Mouse (Mus musculus): ENCODE data around the gene Lmnb2. TPM values are rescaled to one million over a fixed set of nuclear protein-coding genes. Genes with fewer than 3 reads are reported as not detected.
A peak's percentile ranks its signal among the peaks of the same experiment; 100 is the strongest.

Gene Lmnb2
- polyA plus RNA-seq, 1 experiment from 2014 or later = 67.7 TPM

- H3K9ac ChIP-seq = peak overlapping the region; percentile 90
- WGBS = 69% methylated on average over 3 of the region's 3 CpGs
- no peaks in the 10 kb centered on the region for H3K9me3 ChIP-seq
- H3K4me2 ChIP-seq = peak overlapping the region; percentile 99
- H3K4me1 ChIP-seq = peaks cover 44% of the 10 kb centered on the region
- H3K27me3 ChIP-seq = no peaks in the 10 kb centered on the region
- no peak for ATAC-seq (ENCODE audit: low FRiP score)
- peak overlapping the region; percentile 90 for H3K4me3 ChIP-seq (replicated peaks)
- H3K36me3 ChIP-seq (replicated peaks) = peaks cover 23% of the 10 kb centered on the region
- H3K27ac ChIP-seq = no peak overlapping the region
These were observed 61.8 kb downstream of the Lmnb2 start for GRCm38 (mm10) chr10:80856267-80856666.

GRCm38 (mm10) chr10:80855749-80856073 lies 62.3 kb downstream of the Lmnb2 start:
- Histone ChIP-seq H3K4me2 (peak overlapping the region; percentile 99), H3K27ac (no peak overlapping the region), H3K9me3 (no peaks in the 10 kb centered on the region), H3K27me3 (no peaks in the 10 kb centered on the region), H3K4me3 (replicated peaks) (peak overlapping the region; percentile 90), H3K9ac (peak overlapping the region; percentile 90), H3K4me1 (peaks cover 44% of the 10 kb centered on the region), H3K36me3 (replicated peaks) (peaks cover 26% of the 10 kb centered on the region)
- ATAC-seq (ENCODE audit: low FRiP score) = 0 out of 2 replicates have a peak, but pooled peaks have one; percentile 4
- WGBS = 21% methylated on average over 11 of the region's 11 CpGs

DNA sequence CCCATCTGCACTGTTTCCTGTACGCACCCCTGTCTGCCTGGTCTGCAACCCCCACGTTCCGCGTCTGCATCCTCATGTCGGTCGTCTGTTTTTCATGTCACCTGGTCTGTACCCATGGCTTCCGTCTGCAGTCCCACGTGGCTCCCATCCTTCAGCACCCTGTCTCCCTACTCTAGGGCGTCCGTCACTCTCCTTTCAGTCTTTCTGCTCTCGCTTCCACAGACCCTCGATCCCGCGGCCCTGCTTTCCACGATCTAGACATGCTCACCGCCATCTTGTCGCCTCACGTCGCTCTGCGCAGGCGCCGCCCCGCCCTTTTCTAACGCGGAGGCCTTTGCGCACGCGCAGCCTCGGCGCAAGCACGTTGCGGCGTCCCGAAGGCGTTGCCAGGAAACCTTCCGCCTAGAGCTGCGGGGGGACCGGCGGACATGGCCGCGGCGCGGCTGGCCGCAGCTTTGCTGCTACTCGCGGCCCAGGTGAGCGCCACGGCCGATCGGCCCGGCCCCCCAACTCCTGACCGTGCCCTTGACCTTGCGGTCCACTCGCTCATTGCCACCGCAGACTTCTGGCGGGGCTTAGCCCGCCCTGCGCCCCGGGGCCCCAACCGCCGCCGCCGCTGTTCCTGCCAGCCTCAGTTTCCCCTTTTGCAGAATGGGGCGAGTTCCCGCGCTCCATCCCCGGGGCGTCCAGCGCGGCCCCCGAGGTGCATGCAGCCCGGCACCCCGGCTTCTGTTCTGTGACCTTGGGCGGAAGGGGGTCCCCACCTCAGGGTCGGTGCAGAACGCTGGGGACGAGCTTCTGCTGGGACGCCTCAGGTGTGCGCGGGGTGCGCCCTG lies 62.9 kb downstream of the Lmnb2 start, which contains the start of the genes Lsm7 and Sppl2b:
Gene Lsm7 (minus strand): TSS at position 297 of the 836 bp plus-strand sequence.
Gene Sppl2b (plus strand): TSS at position 363 of the 836 bp plus-strand sequence.
- Histone ChIP-seq H3K4me1 (peaks cover 44% of the 10 kb centered on the region), H3K27me3 (no peaks in the 10 kb centered on the region), H3K9me3 (no peaks in the 10 kb centered on the region), H3K4me3 (replicated peaks) (peak within 1 kb of the TSS; percentile 90), H3K4me2 (peak within 1 kb of the TSS; percentile 99), H3K9ac (peak within 1 kb of the TSS; percentile 90), H3K36me3 (replicated peaks) (peaks cover 32% of the 10 kb centered on the region), H3K27ac (peak within 1 kb of the TSS; percentile 66)
- WGBS = under 1% methylated on average over 81 of the region's 81 CpGs
- peak; percentile 86 for ATAC-seq (ENCODE audit: low FRiP score)

Other genes with a start within 250 kb of the Lmnb2 start
- gene Mknk2, start 240.1 kb downstream of the Lmnb2 start, polyA plus RNA-seq (2016; fragmentation: Nextera tagmentation; extraction: Ambion mirVana) = 74.4 and 75.4 TPM in 2 replicates
- gene Mob3a, start 216.3 kb downstream of the Lmnb2 start, polyA plus RNA-seq (2016; fragmentation: Nextera tagmentation; extraction: Ambion mirVana) = 52.4 and 54.1 TPM in 2 replicates
- gene Izumo4, start 216.1 kb downstream of the Lmnb2 start, polyA plus RNA-seq (2016; fragmentation: Nextera tagmentation; extraction: Ambion mirVana) = 20.6 and 21.6 TPM in 2 replicates
- gene Ap3d1, start 176.0 kb downstream of the Lmnb2 start, polyA plus RNA-seq (2016; fragmentation: Nextera tagmentation; extraction: Ambion mirVana) = 87.5 and 89.3 TPM in 2 replicates
- 27.6 and 28.2 TPM in 2 replicates for gene Dot1l, start 163.0 kb downstream of the Lmnb2 start, polyA plus RNA-seq (2016; fragmentation: Nextera tagmentation; extraction: Ambion mirVana)
- gene Sf3a2, start 120.0 kb downstream of the Lmnb2 start, polyA plus RNA-seq (2016; fragmentation: Nextera tagmentation; extraction: Ambion mirVana) = 77.1 and 89.4 TPM in 2 replicates
- gene Plekhj1, start 119.6 kb downstream of the Lmnb2 start, polyA plus RNA-seq (2016; fragmentation: Nextera tagmentation; extraction: Ambion mirVana) = 152 and 156 TPM in 2 replicates
- gene Amh, start 113.0 kb downstream of the Lmnb2 start, polyA plus RNA-seq (2016; fragmentation: Nextera tagmentation; extraction: Ambion mirVana) = 0.15 TPM in 1 of 2 replicates, not detected in the other
- gene Jsrp1, start 104.7 kb downstream of the Lmnb2 start, polyA plus RNA-seq (2016; fragmentation: Nextera tagmentation; extraction: Ambion mirVana) = 0.27 and 0.36 TPM in 2 replicates
- 1,463 and 1,490 TPM in 2 replicates for gene Oaz1, start 91.6 kb downstream of the Lmnb2 start, polyA plus RNA-seq (2016; fragmentation: Nextera tagmentation; extraction: Ambion mirVana)
- 1.5 and 1.7 TPM in 2 replicates for gene Lingo3, start 74.2 kb downstream of the Lmnb2 start, polyA plus RNA-seq (2016; fragmentation: Nextera tagmentation; extraction: Ambion mirVana)
- 274 and 289 TPM in 2 replicates for gene Lsm7, start 63.0 kb downstream of the Lmnb2 start, polyA plus RNA-seq (2016; fragmentation: Nextera tagmentation; extraction: Ambion mirVana)
- gene Sppl2b, start 63.0 kb downstream of the Lmnb2 start, polyA plus RNA-seq (2016; fragmentation: Nextera tagmentation; extraction: Ambion mirVana) = 43.3 and 44.0 TPM in 2 replicates
- 0.06 and 0.08 TPM in 2 replicates for gene Tmprss9, start 46.4 kb downstream of the Lmnb2 start, polyA plus RNA-seq (2016; fragmentation: Nextera tagmentation; extraction: Ambion mirVana)
- gene Timm13, start 17.3 kb downstream of the Lmnb2 start, polyA plus RNA-seq (2016; fragmentation: Nextera tagmentation; extraction: Ambion mirVana) = 311 and 314 TPM in 2 replicates
- 8.2 and 9.8 TPM in 2 replicates for gene Gadd45b, start 11.8 kb upstream of the Lmnb2 start, polyA plus RNA-seq (2016; fragmentation: Nextera tagmentation; extraction: Ambion mirVana)
- 9.8 and 11.0 TPM in 2 replicates for gene Gng7, start 96.7 kb upstream of the Lmnb2 start, polyA plus RNA-seq (2016; fragmentation: Nextera tagmentation; extraction: Ambion mirVana)
- 8.7 and 11.6 TPM in 2 replicates for gene Diras1, start 107.4 kb upstream of the Lmnb2 start, polyA plus RNA-seq (2016; fragmentation: Nextera tagmentation; extraction: Ambion mirVana)
- gene Slc39a3, start 119.2 kb upstream of the Lmnb2 start, polyA plus RNA-seq (2016; fragmentation: Nextera tagmentation; extraction: Ambion mirVana) = 29.2 and 32.8 TPM in 2 replicates
- 262 and 280 TPM in 2 replicates for gene Sgta, start 141.9 kb upstream of the Lmnb2 start, polyA plus RNA-seq (2016; fragmentation: Nextera tagmentation; extraction: Ambion mirVana)
- 65.0 and 69.2 TPM in 2 replicates for gene Thop1, start 151.8 kb upstream of the Lmnb2 start, polyA plus RNA-seq (2016; fragmentation: Nextera tagmentation; extraction: Ambion mirVana)
- gene Creb3l3, start 180.6 kb upstream of the Lmnb2 start, polyA plus RNA-seq (2016; fragmentation: Nextera tagmentation; extraction: Ambion mirVana) = 0.46 and 0.69 TPM in 2 replicates
- gene Map2k2, start 187.7 kb upstream of the Lmnb2 start, polyA plus RNA-seq (2016; fragmentation: Nextera tagmentation; extraction: Ambion mirVana) = 208 and 210 TPM in 2 replicates
- gene Zbtb7a, start 217.0 kb upstream of the Lmnb2 start, polyA plus RNA-seq (2016; fragmentation: Nextera tagmentation; extraction: Ambion mirVana) = 12.4 and 13.5 TPM in 2 replicates
- gene Pias4, start 249.7 kb upstream of the Lmnb2 start, polyA plus RNA-seq (2016; fragmentation: Nextera tagmentation; extraction: Ambion mirVana) = 51.6 and 52.9 TPM in 2 replicates